Mouse (Mus musculus) olfactory bulb, adult 2 months (tissue): ENCODE measurements around the gene Fam133b.

ENCODE experiments used
- CTCF ChIP-seq: fragments of 200-500 bp; IDR thresholded peaks from 2 replicates; pipeline ENCODE4 v1.5.1; 2012; ENCODE audit warnings: low read depth, mild to moderate bottlenecking, low read length, moderate library complexity; ENCODE audit not compliant: insufficient read depth
- POLR2A ChIP-seq: fragments of 200-500 bp; IDR thresholded peaks from 2 replicates; pipeline ENCODE4 v1.6.1; 2012; ENCODE audit warnings: mild to moderate bottlenecking, low read depth, low read length, moderate library complexity; ENCODE audit not compliant: insufficient read depth

- TF ChIP-seq POLR2A: no peak
- no peak for TF ChIP-seq CTCF
Observed at GRCm38 (mm10) chr5:3516481-3517075, 27.1 kb upstream of the Fam133b start.
